ENCODE assay signal across 9 mouse cellular contexts in genomic region chr8:124196195-124196594, GRCm38 (mm10). TPM values are rescaled to one million over a fixed set of nuclear protein-coding genes. Genes with fewer than 3 reads are reported as not detected.
DNase-seq lines count a peak whose midpoint lies in the region; ATAC-seq and TF ChIP-seq lines count a peak whose summit lies in the region.
"Had no signal": no experiment of that assay in that cellular context is flagged by ENCODE, and none has a peak within 500 bp of the region (broad histone marks: within the 10 kb centered on the region; RNA-seq: fewer than 3 reads in every experiment).

No protein-coding gene starts in this region.

- H3K9ac ChIP-seq in heart, adult 2 months (ENCODE audit: low read depth, low read length), result no peak overlapping the region
- no peak overlapping the region for H3K9ac ChIP-seq in heart, embryonic 12.5 days
- no peak overlapping the region for H3K9ac ChIP-seq in hindbrain, embryonic 13.5 days
- H3K9ac ChIP-seq: neural tube, embryonic 12.5 days had no signal

- no peaks in the 10 kb centered on the region for H3K79me2 ChIP-seq in heart, adult 2 months (replicated peaks; ENCODE audit: control insufficient read depth, insufficient read depth, low read length)
- no peaks in the 10 kb centered on the region for H3K79me2 ChIP-seq in myocyte (ENCODE audit: control insufficient read depth, insufficient read depth)

- H3K4me2 ChIP-seq in heart, embryonic 12.5 days, result no peak overlapping the region
- H3K4me2 ChIP-seq in myocyte (ENCODE audit: low read depth), result peak overlapping the region; percentile 61
- no peak overlapping the region for H3K4me2 ChIP-seq in hindbrain, embryonic 13.5 days
- H3K4me2 ChIP-seq: neural tube, embryonic 12.5 days had no signal

- peak; percentile 41; the same call in 1 of the 2 replicates for TF ChIP-seq EP300 in heart, adult 2 months (IDR thresholded peaks at IDR 0.05; ENCODE audit: insufficient read depth, low read depth, low read length)

- 55% methylated on average over 5 of the region's 5 CpGs for WGBS in heart, adult 2 months
- 53% methylated on average over 5 of the region's 5 CpGs for WGBS in heart, embryonic 12.5 days
- 56% methylated on average over 5 of the region's 5 CpGs for WGBS in hindbrain, embryonic 13.5 days

- peaks cover 9% of the 10 kb centered on the region for H3K4me1 ChIP-seq in heart, adult 2 months (ENCODE audit: control insufficient read depth, insufficient read depth, low read length)
- H3K4me1 ChIP-seq in heart, embryonic 12.5 days (replicated peaks), result peaks cover 8% of the 10 kb centered on the region; the same call in 1 of the 2 replicates
- peaks cover 19% of the 10 kb centered on the region for H3K4me1 ChIP-seq in hindbrain, embryonic 13.5 days (replicated peaks)

- H3K36me3 ChIP-seq in heart, adult 2 months (ENCODE audit: control insufficient read depth, insufficient read depth, low read length), result no peaks in the 10 kb centered on the region
- no peaks in the 10 kb centered on the region for H3K36me3 ChIP-seq in heart, embryonic 12.5 days
- no peaks in the 10 kb centered on the region for H3K36me3 ChIP-seq in myocyte (ENCODE audit: control insufficient read depth, insufficient read depth)
- no peaks in the 10 kb centered on the region for H3K36me3 ChIP-seq in hindbrain, embryonic 13.5 days
- H3K36me3 ChIP-seq: neural tube, embryonic 12.5 days had no signal

- H3K27ac ChIP-seq in heart, adult 2 months, result no peak overlapping the region; the same call in 1 of the 2 replicates
- H3K27ac ChIP-seq in heart, embryonic 12.5 days (ENCODE audit: poor library complexity, severe bottlenecking), result no peak overlapping the region
- no peak overlapping the region for H3K27ac ChIP-seq in hindbrain, embryonic 13.5 days
- H3K27ac ChIP-seq: neural tube, embryonic 12.5 days had no signal

- H3K27me3 ChIP-seq in heart, adult 2 months (ENCODE audit: control insufficient read depth, insufficient read depth, low read length), result no peaks in the 10 kb centered on the region
- peaks cover 65% of the 10 kb centered on the region for H3K27me3 ChIP-seq in heart, embryonic 12.5 days (replicated peaks)
- H3K27me3 ChIP-seq in myocyte (ENCODE audit: control insufficient read depth, insufficient read depth, insufficient read length), result no peaks in the 10 kb centered on the region
- no peaks in the 10 kb centered on the region for H3K27me3 ChIP-seq in hindbrain, embryonic 13.5 days
- H3K27me3 ChIP-seq: neural tube, embryonic 12.5 days had no signal

- TF ChIP-seq CTCF in heart, adult 2 months (IDR thresholded peaks at IDR 0.05), result no peak

- intact Hi-C loops in heart, adult 2 months (cut with DNase I), result no loop called here
- intact Hi-C loops in left cerebral cortex, postnatal 14 days (cut with DNase I), result no loop called here

- H3K4me3 ChIP-seq in heart, adult 2 months, result no peak overlapping the region
- no peak overlapping the region for H3K4me3 ChIP-seq in heart, embryonic 12.5 days
- no peak overlapping the region for H3K4me3 ChIP-seq in myocyte
- no peak overlapping the region for H3K4me3 ChIP-seq in hindbrain, embryonic 13.5 days
- H3K4me3 ChIP-seq: neural tube, embryonic 12.5 days had no signal

- no peak for TF ChIP-seq POLR2A in heart, adult 2 months (IDR thresholded peaks at IDR 0.05; ENCODE audit: insufficient read depth, low read depth, low read length)
- TF ChIP-seq POLR2A in myocyte (IDR thresholded peaks at IDR 0.05; ENCODE audit: insufficient read length, low read depth), result no peak

- no peak overlapping the region for H3ac ChIP-seq in myocyte (ENCODE audit: control insufficient read depth, insufficient read length)

- ATAC-seq in heart, embryonic 12.5 days (ENCODE audit: insufficient number of reproducible peaks, low FRiP score), result no peak
- ATAC-seq in hindbrain, embryonic 13.5 days (ENCODE audit: low FRiP score), result no peak

- no peaks in the 10 kb centered on the region for H3K9me3 ChIP-seq in heart, embryonic 12.5 days (replicated peaks)
- H3K9me3 ChIP-seq in hindbrain, embryonic 13.5 days, result no peaks in the 10 kb centered on the region
- H3K9me3 ChIP-seq: neural tube, embryonic 12.5 days had no signal

- DNase-seq in heart, adult 2 months, result peak; percentile 40 to 63
- peak; percentile 77 for DNase-seq in fibroblast of lung, adult 2 months (ENCODE audit: low read depth)
- DNase-seq in kidney, postnatal 14 days, result peak; percentile 16
- no peak for DNase-seq in cerebellum, postnatal 36 days
- no peak for DNase-seq in left cerebral cortex, postnatal 14 days (ENCODE audit: low spot score in 2 of 2)

TF ChIP-seq in myocyte, 11 proteins besides CTCF, POLR2A, EP300 and RAD21:
- no peak for TF ChIP-seq TCF12 (IDR thresholded peaks at IDR 0.05; ENCODE audit: insufficient read depth, poor library complexity, severe bottlenecking)
- TF ChIP-seq MYOD1 (IDR thresholded peaks at IDR 0.05; ENCODE audit: control insufficient read depth in 1 of 3, insufficient read length in 2 of 3, low read depth in 2 of 3), result peak in 2 of 3 experiments; percentile 20 to 27
- no peak for TF ChIP-seq MAX (IDR thresholded peaks at IDR 0.05; ENCODE audit: low read depth)
- TF ChIP-seq E2F4 (IDR thresholded peaks at IDR 0.05; ENCODE audit: insufficient read depth), result no peak
- no peak for TF ChIP-seq USF1 (IDR thresholded peaks at IDR 0.05; ENCODE audit: low read depth)
- no peak for TF ChIP-seq SRF (IDR thresholded peaks at IDR 0.05; ENCODE audit: control insufficient read depth, insufficient read length, low read depth)
- no peak for TF ChIP-seq TCF3 (IDR thresholded peaks at IDR 0.05; ENCODE audit: insufficient read length, low read depth)
- peak; percentile 83 for TF ChIP-seq CEBPB (IDR thresholded peaks at IDR 0.05; ENCODE audit: insufficient read depth, poor library complexity, severe bottlenecking)
- TF ChIP-seq MYOG (IDR thresholded peaks at IDR 0.05; ENCODE audit: control insufficient read depth in 1 of 3, insufficient read depth in 1 of 3, insufficient read length in 2 of 3, low read depth in 2 of 3), result no peak

RNA-seq across cellular contexts. Expression of gene Galnt2, which starts 35.0 kb away (rescaled TPM):
- 10 to 100 TPM; 35.2 to 42.9 TPM for total RNA-seq in heart, adult 2 months (2021)
- polyA plus RNA-seq in heart, adult 2 months (2012; rRNA removed), result 3.7 and 8.8 TPM in 2 replicates
- polyA plus RNA-seq in heart, embryonic 12.5 days (2016; fragmentation: Nextera tagmentation; extraction: Ambion mirVana), result 77.9 and 80.9 TPM in 2 replicates
- polyA plus RNA-seq in myocyte (2012; fragmentation: generic; extraction: Trizol), result 59.4 TPM
- polyA plus RNA-seq in hindbrain, embryonic 13.5 days (2015; fragmentation: Nextera tagmentation; extraction: Ambion mirVana), result 49.9 and 52.8 TPM in 2 replicates
- total RNA-seq in left cerebral cortex, postnatal 14 days (2021), result 10 to 100 TPM; 67.2 to 70.3 TPM

Comparison
In these comparisons a context has a peak if more than half of its experiments do, and no peak if none do; other contexts are left out.
1. DNase-seq: peak in heart, adult 2 months (2 of 2), fibroblast of lung, adult 2 months (single experiment) and kidney, postnatal 14 days (single experiment); none in cerebellum, postnatal 36 days (0 of 2) and left cerebral cortex, postnatal 14 days (0 of 2).